Mouse (Mus musculus): ENCODE results near the gene Pou3f1. TPM values are rescaled to one million over a fixed set of nuclear protein-coding genes. Genes with fewer than 3 reads are reported as not detected.

The Pou3f1 gene
- total RNA-seq (2021), result under 1 TPM; 0.08 to 0.16 TPM
- polyA plus RNA-seq (2012; rRNA removed), result 0.04 and 0.09 TPM in 2 replicates
- long read RNA-seq, result 0 reads

GRCm38 (mm10) chr4:124656518-124656853 is at the start of gene Pou3f1:
Pou3f1 (plus strand) TSS chr4:124656807.
- H3K79me2 ChIP-seq (replicated peaks; ENCODE audit: control insufficient read depth, insufficient read depth, low read length), result no peaks in the 10 kb centered on the region
- H3K4me3 ChIP-seq, result peak within 1 kb of the TSS; percentile 54
- H3K27ac ChIP-seq, result no peak within 1 kb of the TSS
- H3K36me3 ChIP-seq (ENCODE audit: control insufficient read depth, insufficient read depth, low read length), result no peaks in the 10 kb centered on the region
- peaks cover 32% of the 10 kb centered on the region for H3K27me3 ChIP-seq (ENCODE audit: control insufficient read depth, insufficient read depth, low read length)
- H3K4me1 ChIP-seq (ENCODE audit: control insufficient read depth, insufficient read depth, low read length), result no peaks in the 10 kb centered on the region; the same call in none of the 2 replicates
- 3% methylated on average over 15 of the region's 15 CpGs for WGBS
- intact Hi-C loops (cut with DNase I), result no loop called here
- peak within 1 kb of the TSS; percentile 66 for H3K9ac ChIP-seq (ENCODE audit: low read depth, low read length)
- TF ChIP-seq EP300 (IDR thresholded peaks at IDR 0.05; ENCODE audit: insufficient read depth, low read depth, low read length) (no peak), CTCF (IDR thresholded peaks at IDR 0.05) (peak; percentile 3; the same call in 1 of the 2 replicates), POLR2A (IDR thresholded peaks at IDR 0.05; ENCODE audit: insufficient read depth, low read depth, low read length) (no peak)
- DNase-seq, result no peak

GRCm38 (mm10) chr4:124607166-124607565 is 49.4 kb upstream of the Pou3f1 start:
- H3K27me3 ChIP-seq (ENCODE audit: control insufficient read depth, insufficient read depth, low read length), result no peaks in the 10 kb centered on the region; the same call in 1 of the 2 replicates
- H3K36me3 ChIP-seq (ENCODE audit: control insufficient read depth, insufficient read depth, low read length), result no peaks in the 10 kb centered on the region
- WGBS, result 43% methylated on average over 8 of the region's 8 CpGs
- peak in 1 of 2 experiments; percentile 8 for DNase-seq
- no peak for TF ChIP-seq EP300 (IDR thresholded peaks at IDR 0.05; ENCODE audit: insufficient read depth, low read depth, low read length)
- TF ChIP-seq CTCF (IDR thresholded peaks at IDR 0.05), result no peak
- no peak for TF ChIP-seq POLR2A (IDR thresholded peaks at IDR 0.05; ENCODE audit: insufficient read depth, low read depth, low read length)
- intact Hi-C loops (cut with DNase I), result no loop called here
- no peak overlapping the region for H3K9ac ChIP-seq (ENCODE audit: low read depth, low read length)
- H3K79me2 ChIP-seq (replicated peaks; ENCODE audit: control insufficient read depth, insufficient read depth, low read length), result no peaks in the 10 kb centered on the region
- H3K4me3 ChIP-seq, result no peak overlapping the region
- H3K27ac ChIP-seq, result no peak overlapping the region
- no peaks in the 10 kb centered on the region for H3K4me1 ChIP-seq (ENCODE audit: control insufficient read depth, insufficient read depth, low read length)

DNA sequence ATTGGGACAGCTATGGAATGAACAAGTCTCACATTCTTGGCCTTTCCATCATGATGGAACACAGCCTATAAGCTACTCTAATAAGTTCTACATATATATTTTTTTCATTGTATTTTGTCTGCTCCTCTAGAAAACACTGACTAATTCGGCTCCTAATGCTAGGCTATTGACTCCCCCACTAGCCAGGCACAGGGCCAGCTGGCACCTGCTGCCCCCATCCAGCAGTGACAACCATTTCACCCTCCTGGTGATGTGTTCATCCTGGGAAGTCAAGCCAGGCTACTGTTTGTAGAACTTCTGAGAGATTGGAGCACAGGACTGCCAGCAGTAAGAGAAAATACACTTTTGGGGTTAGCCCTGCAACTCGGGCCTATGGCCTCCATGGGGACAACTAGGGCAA is 46.5 kb upstream of the Pou3f1 start:
- no peak for DNase-seq
- 39% methylated on average over 2 of the region's 2 CpGs for WGBS
- Histone ChIP-seq H3K27me3 (ENCODE audit: control insufficient read depth, insufficient read depth, low read length) (no peaks in the 10 kb centered on the region; the same call in 1 of the 2 replicates), H3K36me3 (ENCODE audit: control insufficient read depth, insufficient read depth, low read length) (no peaks in the 10 kb centered on the region), H3K27ac (no peak overlapping the region), H3K9ac (ENCODE audit: low read depth, low read length) (no peak overlapping the region), H3K79me2 (replicated peaks; ENCODE audit: control insufficient read depth, insufficient read depth, low read length) (no peaks in the 10 kb centered on the region), H3K4me1 (ENCODE audit: control insufficient read depth, insufficient read depth, low read length) (no peaks in the 10 kb centered on the region), H3K4me3 (no peak overlapping the region)
- intact Hi-C loops (cut with DNase I), result no loop called here
- TF ChIP-seq EP300 (IDR thresholded peaks at IDR 0.05; ENCODE audit: insufficient read depth, low read depth, low read length) (no peak), POLR2A (IDR thresholded peaks at IDR 0.05; ENCODE audit: insufficient read depth, low read depth, low read length) (no peak), CTCF (IDR thresholded peaks at IDR 0.05) (no peak)

DNA sequence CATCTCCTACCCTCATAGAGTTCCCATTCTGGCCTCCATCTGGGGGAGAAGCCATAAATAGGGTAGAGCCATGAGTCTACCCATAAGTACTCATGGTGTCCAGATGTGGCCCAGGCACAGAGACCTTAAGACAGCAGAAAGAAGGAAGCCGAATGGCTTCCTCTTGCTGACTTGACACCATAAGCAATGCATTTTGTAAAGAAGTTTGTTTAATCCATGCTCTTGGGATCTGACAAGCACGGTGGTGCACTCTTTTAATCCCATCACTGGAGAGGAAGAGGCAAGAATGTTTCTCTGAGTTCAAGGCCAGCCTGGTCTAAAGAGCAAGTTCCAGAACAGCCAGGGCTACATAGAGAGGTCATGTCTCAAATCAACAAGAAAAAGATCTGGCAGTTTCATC is 45.9 kb upstream of the Pou3f1 start, which contains the start of gene 3100002H09Rik:
TSS of gene 3100002H09Rik (minus strand) at position 101 of the 400 bp plus-strand sequence.
- intact Hi-C loops (cut with DNase I), result no loop called here
- DNase-seq, result no peak
- TF ChIP-seq CTCF (IDR thresholded peaks at IDR 0.05) (no peak), POLR2A (IDR thresholded peaks at IDR 0.05; ENCODE audit: insufficient read depth, low read depth, low read length) (no peak), EP300 (IDR thresholded peaks at IDR 0.05; ENCODE audit: insufficient read depth, low read depth, low read length) (no peak)
- Histone ChIP-seq H3K36me3 (ENCODE audit: control insufficient read depth, insufficient read depth, low read length) (no peaks in the 10 kb centered on the region), H3K27me3 (ENCODE audit: control insufficient read depth, insufficient read depth, low read length) (no peaks in the 10 kb centered on the region), H3K79me2 (replicated peaks; ENCODE audit: control insufficient read depth, insufficient read depth, low read length) (no peaks in the 10 kb centered on the region), H3K4me3 (no peak within 1 kb of the TSS), H3K9ac (ENCODE audit: low read depth, low read length) (no peak within 1 kb of the TSS), H3K27ac (no peak within 1 kb of the TSS), H3K4me1 (ENCODE audit: control insufficient read depth, insufficient read depth, low read length) (no peaks in the 10 kb centered on the region)
- WGBS, result 71% methylated on average over 2 of the region's 2 CpGs

GRCm38 (mm10) chr4:124611768-124612167 is 44.8 kb upstream of the Pou3f1 start:
- no peak for DNase-seq
- Histone ChIP-seq H3K4me3 (no peak overlapping the region), H3K27ac (no peak overlapping the region), H3K9ac (ENCODE audit: low read depth, low read length) (no peak overlapping the region), H3K36me3 (ENCODE audit: control insufficient read depth, insufficient read depth, low read length) (no peaks in the 10 kb centered on the region), H3K27me3 (ENCODE audit: control insufficient read depth, insufficient read depth, low read length) (no peaks in the 10 kb centered on the region), H3K4me1 (ENCODE audit: control insufficient read depth, insufficient read depth, low read length) (no peaks in the 10 kb centered on the region), H3K79me2 (replicated peaks; ENCODE audit: control insufficient read depth, insufficient read depth, low read length) (no peaks in the 10 kb centered on the region)
- 68% methylated on average over 4 of the region's 4 CpGs for WGBS
- no peak for TF ChIP-seq CTCF (IDR thresholded peaks at IDR 0.05)
- TF ChIP-seq EP300 (IDR thresholded peaks at IDR 0.05; ENCODE audit: insufficient read depth, low read depth, low read length), result no peak
- TF ChIP-seq POLR2A (IDR thresholded peaks at IDR 0.05; ENCODE audit: insufficient read depth, low read depth, low read length), result no peak
- intact Hi-C loops (cut with DNase I), result no loop called here

DNA sequence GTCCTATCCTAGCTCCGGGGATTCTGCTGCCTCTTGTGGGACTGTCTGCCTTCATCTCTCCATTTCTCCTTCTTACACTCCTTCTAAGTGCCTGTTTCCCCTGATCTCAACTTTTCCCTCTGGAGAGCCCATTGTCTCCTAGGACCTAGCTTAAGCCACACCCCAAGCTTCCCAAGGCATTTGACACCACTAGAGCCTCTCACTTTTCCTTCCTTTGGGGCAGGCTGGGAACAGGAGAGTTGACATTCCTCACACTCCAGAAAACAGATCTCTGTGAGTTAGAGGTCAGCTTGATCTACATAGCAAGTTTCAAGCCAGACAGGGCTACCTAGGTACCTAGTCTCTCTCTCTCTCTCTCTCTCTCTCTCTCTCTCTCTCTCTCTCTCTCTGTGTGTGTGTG is 42.4 kb upstream of the Pou3f1 start:
- no peak for DNase-seq
- no peaks in the 10 kb centered on the region for H3K4me1 ChIP-seq (ENCODE audit: control insufficient read depth, insufficient read depth, low read length)
- 0% methylated on average over 1 of the region's 1 CpGs for WGBS
- H3K79me2 ChIP-seq (replicated peaks; ENCODE audit: control insufficient read depth, insufficient read depth, low read length), result no peaks in the 10 kb centered on the region
- no peak overlapping the region for H3K9ac ChIP-seq (ENCODE audit: low read depth, low read length)
- H3K36me3 ChIP-seq (ENCODE audit: control insufficient read depth, insufficient read depth, low read length), result no peaks in the 10 kb centered on the region
- H3K4me3 ChIP-seq, result no peak overlapping the region
- no peaks in the 10 kb centered on the region for H3K27me3 ChIP-seq (ENCODE audit: control insufficient read depth, insufficient read depth, low read length)
- no peak for TF ChIP-seq CTCF (IDR thresholded peaks at IDR 0.05)
- TF ChIP-seq POLR2A (IDR thresholded peaks at IDR 0.05; ENCODE audit: insufficient read depth, low read depth, low read length), result no peak
- TF ChIP-seq EP300 (IDR thresholded peaks at IDR 0.05; ENCODE audit: insufficient read depth, low read depth, low read length), result no peak
- H3K27ac ChIP-seq, result no peak overlapping the region
- intact Hi-C loops (cut with DNase I), result no loop called here
